Mouse (Mus musculus) CH12F3 (cell line): ENCODE results near the gene Cngb1.
"Not testable (repeated sequence)": the region's sequence is repeated elsewhere in the genome, so short reads cannot be mapped to it uniquely, and the experiment has no call there.

Experiments
- in situ Hi-C: fragments of 300-500 bp; cut with MboI; formaldehyde crosslinking; loops from 2 replicates; pipeline ENCODE4 v1.14.3; 2020; ENCODE audit warnings: low sequenced_read_pairs

The Cngb1 gene

GRCm38 (mm10) chr8:95252056-95252455, 54.3 kb downstream of the Cngb1 start:
- in situ Hi-C loops: loop anchor here (10.0 kb wide), 1 partner anchor 173 kb away; no protein-coding TSS in a partner anchor

DNA sequence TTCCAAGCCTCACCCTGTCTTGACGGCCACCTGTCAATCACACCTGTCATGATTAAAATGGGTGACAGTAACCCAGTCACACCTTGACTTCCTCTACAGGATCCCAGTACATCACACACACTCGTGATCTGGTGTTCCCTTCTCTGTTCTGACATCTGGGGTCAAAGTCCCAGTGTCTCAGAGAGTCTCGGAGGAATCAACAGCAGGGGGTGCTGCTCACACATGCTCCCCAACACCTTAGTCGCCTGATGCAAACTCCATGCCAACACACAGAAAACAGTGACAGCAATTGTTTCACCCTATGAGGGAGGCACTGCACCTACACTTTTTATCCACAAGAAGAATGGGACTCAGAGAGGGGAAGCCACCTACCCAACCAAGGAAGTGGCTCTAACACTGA, 56.5 kb downstream of the Cngb1 start:
- in situ Hi-C loops: loop anchor here (10.0 kb wide), 1 partner anchor 175 kb away; no protein-coding TSS in a partner anchor

DNA sequence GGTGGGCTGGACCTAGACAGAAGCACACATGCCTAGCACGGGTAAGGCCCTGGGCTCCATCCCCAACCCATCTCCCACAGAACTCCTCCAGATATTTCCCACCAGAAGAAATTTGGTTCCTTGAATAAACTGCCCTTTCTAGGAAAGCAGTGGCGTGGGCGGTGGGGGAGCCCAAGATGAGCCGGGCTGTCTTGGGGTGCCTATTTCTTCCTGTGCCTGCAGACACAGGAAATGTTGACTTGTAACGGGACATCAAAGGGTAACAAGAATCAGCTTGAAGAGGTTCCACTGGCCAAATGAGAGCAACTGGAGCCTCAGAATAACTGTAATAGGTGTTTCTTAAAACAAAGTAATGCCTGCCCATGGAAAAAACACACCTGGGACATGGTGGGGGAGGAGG, 59.1 kb downstream of the Cngb1 start:
- in situ Hi-C loops: no loop called here

DNA sequence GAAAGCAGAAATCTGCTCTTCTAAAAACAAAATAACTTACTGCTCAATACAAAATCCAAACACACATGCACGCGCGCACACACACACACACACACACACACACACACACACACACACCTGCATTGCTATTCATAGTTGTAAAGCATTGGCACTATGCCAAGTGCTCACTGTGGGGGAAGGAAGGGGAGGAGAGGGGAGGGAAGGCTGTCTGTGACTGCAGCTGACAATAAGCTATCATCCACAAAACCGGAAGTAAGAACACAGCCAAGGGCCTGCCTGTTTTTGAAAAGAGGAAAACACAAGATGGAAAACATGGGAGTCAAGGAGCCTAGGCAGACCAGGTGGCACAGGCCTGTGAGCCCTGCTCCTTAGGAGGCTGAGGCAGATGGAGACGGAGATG, 61.2 kb downstream of the Cngb1 start:
- in situ Hi-C loops: no loop called here

DNA sequence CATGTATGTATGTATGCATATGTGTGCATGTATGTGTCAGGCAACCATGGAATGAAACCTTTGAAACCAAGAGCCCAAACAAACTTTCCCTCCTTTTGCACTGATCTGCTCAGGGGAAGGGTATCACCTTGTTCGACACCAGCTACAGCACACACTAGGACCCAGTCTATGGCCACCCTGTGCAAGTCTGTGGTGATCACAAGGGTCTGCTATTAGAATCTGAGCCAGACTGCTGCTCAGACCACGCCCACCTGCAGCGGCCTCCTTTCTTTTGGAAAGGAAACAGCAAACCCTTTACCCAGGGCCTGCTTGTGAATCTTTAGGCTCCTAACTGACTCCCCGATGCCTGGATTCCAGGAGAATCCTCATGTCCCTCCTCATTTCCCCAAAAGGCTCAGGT, 62.5 kb downstream of the Cngb1 start:
- in situ Hi-C loops: no loop called here

DNA sequence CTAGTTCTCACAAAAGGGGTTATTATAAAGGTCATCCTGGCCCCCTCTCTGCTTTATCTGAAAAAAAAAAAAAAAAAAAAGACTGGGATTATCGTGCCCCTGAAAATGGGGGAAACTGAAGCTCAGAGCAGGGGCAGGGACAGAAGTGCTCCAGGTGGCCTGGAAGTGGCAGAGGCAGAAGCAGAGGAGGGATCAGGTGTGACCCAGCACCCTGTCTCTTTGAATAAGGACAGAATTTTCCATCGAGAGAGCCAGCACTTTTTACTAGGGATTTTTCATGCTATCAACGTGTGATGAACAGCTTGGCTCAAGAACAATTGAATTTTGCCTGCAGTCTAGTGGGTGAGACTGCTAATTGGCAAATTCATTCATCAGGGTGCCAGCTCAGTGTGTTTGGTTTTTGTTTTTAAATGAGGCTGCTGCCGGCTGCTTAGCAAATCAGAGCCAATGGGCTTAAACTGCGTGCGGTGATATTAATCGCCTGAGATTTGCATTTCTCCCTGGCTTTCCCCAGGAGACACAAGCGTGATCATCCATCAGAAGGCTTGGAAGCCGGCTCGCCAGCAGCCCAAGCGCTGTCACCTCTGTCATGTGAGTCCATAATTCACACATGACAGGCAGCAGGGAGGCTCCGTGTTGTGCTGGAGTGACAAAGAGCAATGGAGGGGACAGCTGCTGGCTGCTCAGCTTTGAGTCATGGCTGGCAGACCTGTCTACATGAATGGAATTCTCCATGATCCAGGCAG, 63.4 kb downstream of the Cngb1 start:
- in situ Hi-C loops: no loop called here

DNA sequence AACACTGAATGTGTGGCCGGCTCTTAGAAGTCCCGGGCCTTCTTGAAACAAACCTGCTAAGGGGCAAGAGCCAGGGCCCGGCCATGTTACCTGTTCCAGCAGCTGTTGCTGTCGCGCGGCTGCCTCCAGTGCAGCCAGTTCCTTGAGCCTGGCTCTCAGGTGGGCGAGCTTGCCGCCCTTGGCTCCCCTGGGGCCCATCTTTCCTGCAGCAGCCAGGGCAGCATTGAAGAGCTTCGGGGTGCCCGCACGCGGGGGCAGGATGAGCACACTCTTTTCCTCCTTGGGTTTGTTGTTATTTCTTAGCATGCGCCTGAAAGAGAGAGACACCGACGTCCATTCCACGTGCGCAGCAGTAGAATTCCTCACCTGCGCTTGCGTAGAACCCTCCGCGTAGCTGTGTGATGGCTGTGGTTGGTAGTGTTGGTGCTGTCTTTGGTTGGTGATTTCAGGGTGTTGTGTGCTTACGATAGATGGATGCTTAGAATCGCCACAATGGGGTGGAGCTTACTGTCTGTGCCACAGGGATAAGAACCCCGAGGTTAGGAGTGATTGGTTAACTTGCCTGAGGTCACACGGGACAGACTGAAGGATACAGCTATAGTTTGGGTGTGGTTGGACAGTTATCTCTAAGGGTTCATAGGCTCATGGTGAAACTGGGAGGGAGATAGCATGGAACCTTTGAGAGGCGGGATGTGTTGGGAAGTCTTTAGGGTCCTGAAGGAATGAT, 64.1 kb downstream of the Cngb1 start:
- in situ Hi-C loops: no loop called here

GRCm38 (mm10) chr8:95235683-95236082, 70.7 kb downstream of the Cngb1 start:
- in situ Hi-C loops: no loop called here

DNA sequence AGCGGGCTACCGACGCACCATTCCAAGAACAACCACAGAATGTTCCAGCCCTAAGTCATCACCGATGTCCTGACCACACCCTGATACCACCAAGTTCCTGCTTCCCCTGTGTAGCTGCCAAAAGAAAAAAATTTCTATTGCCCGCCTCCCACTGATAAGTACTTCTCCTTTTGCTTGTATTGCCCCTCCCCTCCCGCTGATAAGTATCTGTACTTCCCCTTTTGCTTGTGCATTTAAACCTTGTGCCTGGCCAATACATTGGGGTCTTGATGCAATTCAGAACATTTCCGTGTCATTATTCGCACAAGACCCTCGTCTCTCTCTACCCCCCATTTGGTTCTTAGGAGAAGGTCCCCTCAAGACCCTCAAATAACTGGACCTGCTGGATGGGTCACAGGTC, 76.3 kb downstream of the Cngb1 start:
- in situ Hi-C loops: not testable (repeated sequence)

DNA sequence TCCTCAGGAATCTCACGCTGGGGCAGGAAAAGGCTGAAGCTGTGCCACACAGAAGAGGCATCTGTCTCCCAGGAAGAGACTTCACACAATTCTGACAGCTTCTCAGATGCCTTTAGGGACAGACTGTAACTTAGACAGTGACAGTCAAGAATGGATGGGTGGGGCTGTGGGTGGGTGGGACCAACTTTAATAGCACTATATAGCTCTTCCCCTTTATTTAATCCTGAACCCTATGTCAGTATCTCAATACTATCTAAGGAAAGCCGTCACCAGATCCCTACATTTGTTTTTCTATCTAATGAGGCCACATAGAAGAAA, 79.3 kb downstream of the Cngb1 start:
- in situ Hi-C loops: no loop called here

DNA sequence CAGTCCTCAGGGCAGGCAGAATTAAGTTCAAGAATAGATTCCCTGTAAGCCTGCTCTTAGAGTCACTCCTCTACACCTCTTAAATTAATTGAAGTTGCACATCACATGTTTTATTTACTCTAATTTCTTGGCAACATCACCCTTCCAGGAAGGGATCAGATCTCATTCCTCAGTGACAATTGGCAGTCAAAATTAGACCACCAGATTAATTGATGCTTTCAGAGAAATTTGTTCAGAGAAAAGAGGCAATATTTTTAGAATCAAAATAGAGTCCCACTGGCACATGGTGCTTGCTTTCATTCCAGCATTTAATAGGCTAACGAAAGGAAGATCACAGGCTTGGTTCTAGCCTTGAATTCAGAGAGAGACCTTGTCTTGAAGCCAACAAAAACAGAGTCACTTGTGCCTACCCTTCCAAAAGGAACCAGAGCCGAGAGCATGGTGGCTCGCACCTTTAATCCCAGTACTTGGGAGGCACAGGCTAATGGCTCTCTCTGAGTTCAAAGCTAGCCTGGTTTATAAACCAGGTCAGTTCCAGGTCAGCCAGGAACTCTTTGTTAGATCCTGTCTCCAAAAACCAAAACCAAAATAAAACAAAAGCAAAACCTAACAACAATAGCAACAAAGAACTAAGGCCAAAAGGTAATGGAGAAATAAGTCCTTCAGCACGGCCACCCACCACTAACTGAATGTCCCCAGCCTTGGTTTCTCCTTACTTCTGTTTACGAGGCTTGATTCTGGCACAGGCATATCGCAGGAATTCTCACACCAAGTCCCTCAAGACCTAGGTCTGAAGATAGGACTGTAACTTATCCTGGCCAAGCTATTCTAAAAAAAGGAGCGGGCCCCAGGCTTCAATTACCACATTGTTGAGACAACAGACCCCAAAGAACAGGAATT, 79.9 kb downstream of the Cngb1 start:
- in situ Hi-C loops: no loop called here

DNA sequence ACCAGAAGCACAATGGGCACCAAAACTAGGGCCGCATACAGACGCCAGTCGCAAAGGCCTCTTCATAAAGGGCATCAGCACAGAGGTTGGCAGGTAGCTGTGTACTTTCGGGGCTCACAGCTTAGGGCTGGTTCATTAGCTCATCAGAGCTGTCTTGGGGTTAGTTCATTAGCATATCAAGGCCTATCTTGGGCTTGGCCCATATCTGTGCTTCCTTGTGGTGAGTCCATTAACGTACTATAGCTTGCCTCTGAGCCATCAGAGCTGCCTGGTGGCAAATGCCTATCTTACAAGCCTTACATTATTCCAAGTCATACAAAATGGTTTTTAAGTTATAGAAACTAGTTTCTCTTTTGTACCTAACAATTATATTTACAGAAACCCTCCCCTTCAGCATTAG, 82.4 kb downstream of the Cngb1 start:
- in situ Hi-C loops: no loop called here

DNA sequence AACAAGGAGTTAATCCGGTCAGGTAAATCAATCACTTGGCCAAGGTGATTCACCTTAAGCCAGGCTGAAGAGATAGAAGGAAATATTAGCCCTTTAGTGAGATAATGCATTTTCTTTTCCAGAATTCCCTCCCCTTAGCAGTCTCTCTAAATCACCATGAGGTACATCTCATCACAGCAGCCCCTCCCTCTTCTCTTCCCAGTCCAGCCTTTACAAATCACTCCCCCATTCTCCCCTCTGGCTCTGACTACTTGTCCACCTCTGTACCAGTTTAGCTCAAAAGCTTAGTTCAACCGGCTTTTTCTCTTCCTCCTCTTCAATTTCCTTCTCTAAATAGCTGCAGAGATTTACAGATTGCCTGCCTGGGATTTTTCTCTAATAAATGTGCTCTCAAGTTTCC, 85.3 kb downstream of the Cngb1 start:
- in situ Hi-C loops: no loop called here

GRCm38 (mm10) chr8:95220571-95220998, 85.8 kb downstream of the Cngb1 start:
- in situ Hi-C loops: no loop called here

DNA sequence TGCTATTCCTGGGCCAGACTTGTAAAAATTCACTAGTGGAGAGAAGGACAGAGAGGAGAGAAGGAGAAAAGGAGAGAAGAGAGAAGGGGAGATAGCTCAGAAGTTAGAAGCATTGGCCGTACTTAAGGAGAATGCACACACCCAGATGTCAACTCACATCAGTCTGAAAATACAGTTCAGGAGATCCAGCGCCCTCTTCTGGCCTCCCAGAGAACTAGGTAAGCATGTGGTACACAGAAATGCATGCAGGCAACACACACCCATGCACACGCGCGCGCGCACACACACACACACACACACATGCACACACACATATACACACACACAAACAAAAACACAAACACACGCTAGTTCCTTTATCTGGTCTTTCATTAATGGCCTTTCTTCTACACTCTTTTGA, 86.8 kb downstream of the Cngb1 start:
- in situ Hi-C loops: no loop called here

DNA sequence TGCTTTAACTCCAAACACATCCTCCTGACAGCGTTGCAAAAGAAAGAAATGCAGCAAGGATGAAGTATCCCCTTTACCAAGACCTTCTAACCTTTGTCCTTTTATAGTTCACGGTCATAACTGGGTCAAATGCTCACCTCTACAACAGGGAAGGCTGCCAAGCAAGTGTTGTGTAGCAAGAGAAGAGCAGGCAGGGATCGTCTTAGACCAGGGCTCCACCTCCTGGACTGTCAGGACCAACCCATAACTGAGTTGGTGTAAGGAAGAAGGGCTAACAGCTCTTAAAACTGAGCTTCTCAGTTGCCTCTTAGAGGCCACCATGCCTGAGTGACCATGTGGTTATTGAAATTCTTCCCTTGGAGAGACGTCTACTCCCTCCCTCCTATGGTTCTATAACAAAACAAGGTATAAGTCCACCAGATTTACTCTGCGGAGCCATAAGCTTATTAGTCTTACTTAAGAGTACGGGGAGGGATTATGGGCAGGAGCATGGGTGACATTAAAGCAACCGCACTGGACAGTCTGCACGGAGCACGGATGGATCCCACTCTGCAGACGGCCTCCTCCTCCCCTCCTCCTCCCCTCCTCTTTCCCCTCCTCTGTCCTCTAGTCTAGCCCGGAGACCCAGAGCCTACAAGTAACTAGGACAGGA, 90.5 kb downstream of the Cngb1 start:
- in situ Hi-C loops: no loop called here

DNA sequence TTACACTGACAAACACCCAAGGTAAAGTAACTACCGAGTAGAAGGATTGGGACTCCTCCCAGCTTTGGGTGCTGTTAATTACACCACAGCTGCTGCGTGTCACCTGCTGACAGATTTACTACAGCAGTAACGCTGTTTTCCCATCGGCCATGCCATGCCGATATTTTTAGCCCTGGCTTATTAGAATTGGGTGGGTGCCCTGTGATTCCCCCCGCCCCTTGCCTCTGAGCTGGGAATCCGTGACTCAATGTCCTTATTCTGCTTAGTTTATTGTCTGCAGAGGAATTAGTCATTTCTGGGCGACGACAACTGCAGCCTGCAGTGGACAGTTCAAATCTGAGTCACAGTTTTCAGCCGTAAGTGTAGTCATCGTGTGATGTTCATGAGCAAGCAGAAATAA, 96.5 kb downstream of the Cngb1 start:
- in situ Hi-C loops: loop anchor here (10.0 kb wide), 1 partner anchor 85 kb away; no protein-coding TSS in a partner anchor

DNA sequence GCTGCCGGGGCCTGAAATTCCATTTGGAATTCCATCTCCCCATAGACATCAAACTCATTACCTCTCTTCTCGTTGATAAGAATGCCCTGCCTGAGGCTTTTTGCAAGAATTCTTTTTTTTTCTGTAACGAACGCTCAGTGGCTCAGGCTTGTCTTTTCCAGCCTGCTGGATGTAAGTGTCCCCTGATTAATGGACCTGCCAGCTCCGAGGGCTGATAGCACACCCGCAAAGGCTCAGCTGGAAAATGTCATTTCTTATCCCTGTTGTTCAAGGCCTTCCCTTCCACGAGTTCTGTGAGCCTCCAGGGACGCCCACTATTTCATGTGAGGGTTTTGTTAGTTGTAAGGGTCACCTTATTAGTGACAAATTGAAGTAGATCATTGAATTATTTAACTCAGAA, 100.4 kb downstream of the Cngb1 start:
- in situ Hi-C loops: loop anchor here (10.0 kb wide), 1 partner anchor 81 kb away; no protein-coding TSS in a partner anchor

GRCm38 (mm10) chr8:95204039-95204380, 102.4 kb downstream of the Cngb1 start:
- in situ Hi-C loops: loop anchor here (10.0 kb wide), 1 partner anchor 79 kb away; no protein-coding TSS in a partner anchor

GRCm38 (mm10) chr8:95203326-95204038, 102.9 kb downstream of the Cngb1 start:
- in situ Hi-C loops: loop anchor here (10.0 kb wide), 1 partner anchor 79 kb away; no protein-coding TSS in a partner anchor
